Mouse (Mus musculus): ENCODE results near the gene Prex1. TPM values are rescaled to one million over a fixed set of nuclear protein-coding genes. Genes with fewer than 3 reads are reported as not detected.
"Not testable (repeated sequence)": the region's sequence is repeated elsewhere in the genome, so short reads cannot be mapped to it uniquely, and the experiment has no call there.

Gene Prex1
- polyA plus RNA-seq (2014; fragmentation: Nextera tagmentation; extraction: Ambion mirVana): 20.9 and 21.7 TPM in 2 replicates

DNA sequence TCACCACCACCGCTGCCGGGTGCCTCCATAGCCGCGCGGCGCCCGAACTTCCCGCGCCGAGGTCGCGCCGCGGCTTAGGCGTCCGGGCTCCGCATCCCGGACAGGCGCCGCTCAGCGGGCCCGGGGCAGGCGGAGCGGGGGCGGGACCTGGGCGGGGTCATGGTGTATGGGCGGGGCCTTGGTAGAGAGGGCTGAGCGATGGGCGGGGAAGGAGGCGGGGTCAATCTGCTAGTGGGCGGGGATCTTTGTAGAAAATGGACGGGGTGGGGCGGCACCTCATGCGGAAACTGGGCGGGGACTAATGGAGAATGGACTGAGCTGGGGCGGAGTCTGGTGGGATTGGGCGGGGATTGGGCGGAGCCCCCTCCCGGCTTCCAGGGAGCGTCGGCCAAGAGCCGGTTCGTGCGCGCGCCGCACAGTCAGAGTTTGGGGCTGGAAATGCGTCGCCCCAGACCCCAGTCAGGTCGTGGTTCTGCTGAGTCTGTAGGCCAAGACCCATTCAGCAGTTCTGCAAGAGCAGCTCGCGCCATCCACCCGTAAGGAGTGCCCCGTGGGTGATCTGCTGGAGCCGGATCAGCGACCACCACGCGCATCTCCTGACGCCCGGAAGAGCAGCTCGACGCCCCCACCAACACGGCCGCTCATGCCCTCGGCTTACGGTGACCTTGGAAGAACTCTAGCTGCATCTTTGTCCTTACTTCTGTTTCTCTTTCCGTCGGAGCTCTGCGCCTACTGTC, at the start of gene Prex1:
Gene Prex1, minus strand, starts transcription at position 143 of the 737 bp plus-strand sequence.
- Histone ChIP-seq H3K4me2 (replicated peaks; ENCODE audit: low read depth, low read length) (peak within 1 kb of the TSS; percentile 89), H3K36me3 (ENCODE audit: control insufficient read depth, insufficient read depth, low read length) (no peaks in the 10 kb centered on the region), H3K9me3 (ENCODE audit: control insufficient read depth, low read length) (no peaks in the 10 kb centered on the region), H3K4me3 (ENCODE audit: low read depth, low read length) (peak within 1 kb of the TSS; percentile 81), H3K9ac (ENCODE audit: low read depth, low read length) (peak within 1 kb of the TSS; percentile 79), H3K4me1 (replicated peaks; ENCODE audit: control insufficient read depth, insufficient read depth, low read length) (peaks cover 6% of the 10 kb centered on the region), H3K27me3 (ENCODE audit: control insufficient read depth, insufficient read depth, low read length) (no peaks in the 10 kb centered on the region), H3K27ac (ENCODE audit: low read depth, low read length) (peak within 1 kb of the TSS; percentile 58)
- DNase-seq (ENCODE audit: low spot score): peak; percentile 99
- 0% methylated on average over 46 of the region's 69 CpGs for WGBS
- ATAC-seq (ENCODE audit: low FRiP score): peak; percentile 90

DNA sequence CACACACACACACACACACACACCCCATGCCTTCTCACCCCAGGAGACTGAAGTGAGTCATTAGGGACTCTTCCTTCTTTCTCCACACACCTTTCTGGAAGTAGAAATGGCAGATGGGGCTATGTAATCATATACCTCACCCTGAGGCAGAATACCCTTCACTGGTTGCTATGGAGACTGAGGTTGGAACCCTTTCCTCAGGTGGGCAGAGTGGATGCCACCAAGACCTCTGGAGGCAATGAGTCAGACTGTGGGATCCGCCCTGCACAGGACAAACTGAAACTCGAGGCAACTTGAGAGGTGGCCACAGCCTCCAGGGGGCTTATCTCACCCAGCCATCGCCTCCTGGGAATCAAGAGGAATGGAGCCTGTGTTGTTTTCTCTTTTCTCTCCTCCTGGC, 44.3 kb upstream of the Prex1 start:
- DNase-seq (ENCODE audit: low spot score) (no peak), ATAC-seq (ENCODE audit: low FRiP score) (no peak)
- no peaks in the 10 kb centered on the region for H3K27me3 ChIP-seq (ENCODE audit: control insufficient read depth, insufficient read depth, low read length)
- WGBS: 35% methylated on average over 3 of the region's 3 CpGs
- H3K4me1 ChIP-seq (replicated peaks; ENCODE audit: control insufficient read depth, insufficient read depth, low read length): no peaks in the 10 kb centered on the region
- no peak overlapping the region for H3K4me3 ChIP-seq (ENCODE audit: low read depth, low read length)
- H3K27ac ChIP-seq (ENCODE audit: low read depth, low read length): no peak overlapping the region
- H3K9me3 ChIP-seq (ENCODE audit: control insufficient read depth, low read length): no peaks in the 10 kb centered on the region
- H3K4me2 ChIP-seq (replicated peaks; ENCODE audit: low read depth, low read length): no peak overlapping the region
- no peak overlapping the region for H3K9ac ChIP-seq (ENCODE audit: low read depth, low read length)
- no peaks in the 10 kb centered on the region for H3K36me3 ChIP-seq (ENCODE audit: control insufficient read depth, insufficient read depth, low read length)

DNA sequence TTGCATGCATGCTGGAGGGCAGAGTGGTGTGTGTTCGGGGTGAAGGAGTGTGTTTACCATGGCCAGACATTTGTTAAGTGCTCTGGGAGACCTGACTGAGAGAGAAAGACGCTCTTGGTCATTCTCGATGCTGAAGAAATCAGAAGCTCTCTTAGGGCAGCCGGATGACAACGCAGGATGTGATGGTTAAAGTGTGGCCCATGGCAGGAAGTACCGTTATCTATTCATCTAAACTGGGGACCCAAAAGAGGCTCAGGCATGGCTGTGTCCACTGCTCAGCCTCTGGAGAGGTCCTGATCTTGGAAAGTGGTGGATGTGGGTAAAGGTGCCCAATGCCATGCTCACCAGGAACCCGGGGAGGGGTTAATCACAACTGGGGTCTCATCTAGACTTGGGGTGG, 41.1 kb upstream of the Prex1 start:
- no peak overlapping the region for H3K27ac ChIP-seq (ENCODE audit: low read depth, low read length)
- H3K4me1 ChIP-seq (replicated peaks; ENCODE audit: control insufficient read depth, insufficient read depth, low read length): no peaks in the 10 kb centered on the region
- H3K9ac ChIP-seq (ENCODE audit: low read depth, low read length): no peak overlapping the region
- no peak overlapping the region for H3K4me3 ChIP-seq (ENCODE audit: low read depth, low read length)
- H3K27me3 ChIP-seq (ENCODE audit: control insufficient read depth, insufficient read depth, low read length): no peaks in the 10 kb centered on the region
- DNase-seq (ENCODE audit: low spot score) (no peak), ATAC-seq (ENCODE audit: low FRiP score) (no peak)
- H3K9me3 ChIP-seq (ENCODE audit: control insufficient read depth, low read length): no peaks in the 10 kb centered on the region
- no peaks in the 10 kb centered on the region for H3K36me3 ChIP-seq (ENCODE audit: control insufficient read depth, insufficient read depth, low read length)
- 89% methylated on average over 7 of the region's 7 CpGs for WGBS
- H3K4me2 ChIP-seq (replicated peaks; ENCODE audit: low read depth, low read length): no peak overlapping the region

GRCm38 (mm10) chr2:166754194-166754593, 40.6 kb upstream of the Prex1 start:
- H3K9me3 ChIP-seq (ENCODE audit: control insufficient read depth, low read length): no peaks in the 10 kb centered on the region
- no peak overlapping the region for H3K9ac ChIP-seq (ENCODE audit: low read depth, low read length)
- no peaks in the 10 kb centered on the region for H3K36me3 ChIP-seq (ENCODE audit: control insufficient read depth, insufficient read depth, low read length)
- H3K27me3 ChIP-seq (ENCODE audit: control insufficient read depth, insufficient read depth, low read length): no peaks in the 10 kb centered on the region
- no peaks in the 10 kb centered on the region for H3K4me1 ChIP-seq (replicated peaks; ENCODE audit: control insufficient read depth, insufficient read depth, low read length)
- H3K4me3 ChIP-seq (ENCODE audit: low read depth, low read length): no peak overlapping the region
- H3K4me2 ChIP-seq (replicated peaks; ENCODE audit: low read depth, low read length): no peak overlapping the region
- ATAC-seq (ENCODE audit: low FRiP score) (no peak), DNase-seq (ENCODE audit: low spot score) (no peak)
- H3K27ac ChIP-seq (ENCODE audit: low read depth, low read length): no peak overlapping the region
- 82% methylated on average over 4 of the region's 4 CpGs for WGBS

DNA sequence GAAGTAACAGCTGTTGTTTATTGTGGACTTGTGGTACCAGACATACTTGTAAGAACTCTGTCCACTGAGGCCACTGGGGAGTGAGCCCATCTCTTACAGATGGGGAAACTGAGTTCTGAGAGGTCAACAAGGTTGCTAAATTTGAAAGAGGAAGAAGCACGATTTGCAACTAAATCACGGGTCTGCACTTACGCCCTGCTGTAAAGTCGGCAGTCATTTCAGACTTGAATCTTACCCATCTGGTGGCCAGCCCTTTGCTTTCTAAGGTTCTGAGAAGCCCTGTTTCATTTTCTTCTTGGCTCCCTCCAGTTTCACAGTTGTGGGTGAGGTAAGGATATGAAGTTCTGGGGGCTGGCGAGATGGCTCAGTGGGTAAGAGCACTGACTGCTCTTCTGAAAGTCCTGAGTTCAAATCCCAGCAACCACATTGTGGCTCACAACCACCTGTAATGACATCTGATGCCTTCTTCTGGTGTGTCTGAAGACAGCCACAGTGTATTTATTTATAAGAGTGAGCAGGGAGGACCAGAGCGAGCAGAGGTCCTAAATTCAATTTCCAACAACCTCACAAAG, 37.1 kb upstream of the Prex1 start:
- 91% methylated on average over 6 of the region's 6 CpGs for WGBS
- Histone ChIP-seq H3K9me3 (ENCODE audit: control insufficient read depth, low read length) (no peaks in the 10 kb centered on the region), H3K4me3 (ENCODE audit: low read depth, low read length) (no peak overlapping the region), H3K36me3 (ENCODE audit: control insufficient read depth, insufficient read depth, low read length) (no peaks in the 10 kb centered on the region), H3K4me2 (replicated peaks; ENCODE audit: low read depth, low read length) (no peak overlapping the region), H3K27me3 (ENCODE audit: control insufficient read depth, insufficient read depth, low read length) (no peaks in the 10 kb centered on the region), H3K4me1 (replicated peaks; ENCODE audit: control insufficient read depth, insufficient read depth, low read length) (no peaks in the 10 kb centered on the region), H3K27ac (ENCODE audit: low read depth, low read length) (no peak overlapping the region), H3K9ac (ENCODE audit: low read depth, low read length) (no peak overlapping the region)
- ATAC-seq (ENCODE audit: low FRiP score) (no peak), DNase-seq (ENCODE audit: low spot score) (no peak)

GRCm38 (mm10) chr2:166746261-166746913, 32.8 kb upstream of the Prex1 start:
- WGBS: 52% methylated on average over 14 of the region's 14 CpGs
- H3K27me3 ChIP-seq (ENCODE audit: control insufficient read depth, insufficient read depth, low read length); DNase-seq (ENCODE audit: low spot score); H3K4me3 ChIP-seq (ENCODE audit: low read depth, low read length); H3K9ac ChIP-seq (ENCODE audit: low read depth, low read length); H3K27ac ChIP-seq (ENCODE audit: low read depth, low read length); H3K4me2 ChIP-seq (replicated peaks; ENCODE audit: low read depth, low read length); H3K4me1 ChIP-seq (replicated peaks; ENCODE audit: control insufficient read depth, insufficient read depth, low read length); ATAC-seq (ENCODE audit: low FRiP score); H3K36me3 ChIP-seq (ENCODE audit: control insufficient read depth, insufficient read depth, low read length); H3K9me3 ChIP-seq (ENCODE audit: control insufficient read depth, low read length): not testable (repeated sequence)

GRCm38 (mm10) chr2:166745849-166746248, 32.2 kb upstream of the Prex1 start:
- no peaks in the 10 kb centered on the region for H3K36me3 ChIP-seq (ENCODE audit: control insufficient read depth, insufficient read depth, low read length)
- ATAC-seq (ENCODE audit: low FRiP score) (no peak), DNase-seq (ENCODE audit: low spot score) (no peak)
- H3K4me2 ChIP-seq (replicated peaks; ENCODE audit: low read depth, low read length): no peak overlapping the region
- H3K4me3 ChIP-seq (ENCODE audit: low read depth, low read length): no peak overlapping the region
- H3K9ac ChIP-seq (ENCODE audit: low read depth, low read length): no peak overlapping the region
- no peaks in the 10 kb centered on the region for H3K9me3 ChIP-seq (ENCODE audit: control insufficient read depth, low read length)
- H3K27ac ChIP-seq (ENCODE audit: low read depth, low read length): no peak overlapping the region
- H3K27me3 ChIP-seq (ENCODE audit: control insufficient read depth, insufficient read depth, low read length): no peaks in the 10 kb centered on the region
- 0 out of 2 replicates have a peak, but pooled peaks cover 2% of the 10 kb centered on the region for H3K4me1 ChIP-seq (replicated peaks; ENCODE audit: control insufficient read depth, insufficient read depth, low read length)
- 90% methylated on average over 9 of the region's 9 CpGs for WGBS

DNA sequence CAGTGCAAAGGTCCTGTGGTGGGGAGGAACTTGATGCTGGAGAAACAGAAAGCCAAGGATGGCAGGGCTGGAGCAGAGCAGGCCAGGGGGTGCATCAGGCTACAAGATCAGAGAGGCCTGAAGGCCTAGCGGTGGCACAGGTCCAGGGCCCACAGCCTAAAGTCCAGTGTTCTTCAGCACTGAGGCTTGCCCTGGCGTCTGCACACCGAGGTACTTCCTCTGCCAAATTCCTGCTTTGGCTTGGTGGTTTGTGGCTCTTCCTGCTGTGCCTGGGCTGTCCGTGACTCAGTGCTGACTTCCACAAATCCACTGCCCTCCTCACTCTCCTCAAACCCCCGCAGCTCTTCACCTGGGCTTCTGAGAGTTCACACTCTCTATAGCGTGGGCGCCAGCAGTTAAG, 30.8 kb upstream of the Prex1 start:
- H3K4me1 ChIP-seq (replicated peaks; ENCODE audit: control insufficient read depth, insufficient read depth, low read length): 0 out of 2 replicates have a peak, but pooled peaks cover 2% of the 10 kb centered on the region
- H3K9ac ChIP-seq (ENCODE audit: low read depth, low read length): no peak overlapping the region
- H3K27me3 ChIP-seq (ENCODE audit: control insufficient read depth, insufficient read depth, low read length): no peaks in the 10 kb centered on the region
- 88% methylated on average over 7 of the region's 7 CpGs for WGBS
- H3K4me2 ChIP-seq (replicated peaks; ENCODE audit: low read depth, low read length): no peak overlapping the region
- no peaks in the 10 kb centered on the region for H3K36me3 ChIP-seq (ENCODE audit: control insufficient read depth, insufficient read depth, low read length)
- no peak overlapping the region for H3K27ac ChIP-seq (ENCODE audit: low read depth, low read length)
- DNase-seq (ENCODE audit: low spot score) (no peak), ATAC-seq (ENCODE audit: low FRiP score) (no peak)
- no peak overlapping the region for H3K4me3 ChIP-seq (ENCODE audit: low read depth, low read length)
- H3K9me3 ChIP-seq (ENCODE audit: control insufficient read depth, low read length): no peaks in the 10 kb centered on the region
